Mouse (Mus musculus): Measurements from ENCODE around the gene Ptprn2. TPM values are rescaled to one million over a fixed set of nuclear protein-coding genes. Genes with fewer than 3 reads are reported as not detected.

The Ptprn2 gene
- polyA plus RNA-seq, 1 experiment from 2014 or later = 10.4 TPM

- no peak overlapping the region for H3K9ac ChIP-seq (replicated peaks)
- H3K4me3 ChIP-seq = no peak overlapping the region
- no peaks in the 10 kb centered on the region for H3K4me1 ChIP-seq
- ATAC-seq (replicated peaks) = no peak
- WGBS = 89% methylated on average over 2 of the region's 2 CpGs
- no peak overlapping the region for H3K4me2 ChIP-seq (replicated peaks)
- H3K36me3 ChIP-seq = no peaks in the 10 kb centered on the region
- H3K27me3 ChIP-seq = no peaks in the 10 kb centered on the region
- no peaks in the 10 kb centered on the region for H3K9me3 ChIP-seq
- H3K27ac ChIP-seq (replicated peaks) = no peak overlapping the region
Observed at GRCm38 (mm10) chr12:116689832-116690231, 204.3 kb downstream of the Ptprn2 start.

GRCm38 (mm10) chr12:116709535-116709934 lies 224.0 kb downstream of the Ptprn2 start:
- Histone ChIP-seq H3K4me3 (no peak overlapping the region), H3K9me3 (no peaks in the 10 kb centered on the region), H3K4me1 (no peaks in the 10 kb centered on the region), H3K4me2 (replicated peaks) (no peak overlapping the region), H3K36me3 (no peaks in the 10 kb centered on the region), H3K9ac (replicated peaks) (no peak overlapping the region), H3K27ac (replicated peaks) (0 out of 2 replicates have a peak overlapping the region, but pooled peaks have one; percentile 55), H3K27me3 (no peaks in the 10 kb centered on the region)
- WGBS = 72% methylated on average over 5 of the region's 5 CpGs
- ATAC-seq (replicated peaks) = no peak; the same call in 1 of the 2 replicates

GRCm38 (mm10) chr12:116710716-116711115 lies 225.2 kb downstream of the Ptprn2 start:
- H3K9me3 ChIP-seq = no peaks in the 10 kb centered on the region
- H3K4me1 ChIP-seq = no peaks in the 10 kb centered on the region
- no peak overlapping the region for H3K9ac ChIP-seq (replicated peaks)
- no peak overlapping the region for H3K4me3 ChIP-seq
- ATAC-seq (replicated peaks) = no peak; the same call in 1 of the 2 replicates
- no peak overlapping the region for H3K27ac ChIP-seq (replicated peaks)
- H3K4me2 ChIP-seq (replicated peaks) = no peak overlapping the region
- WGBS = 62% methylated on average over 3 of the region's 3 CpGs
- H3K36me3 ChIP-seq = no peaks in the 10 kb centered on the region
- no peaks in the 10 kb centered on the region for H3K27me3 ChIP-seq

- H3K4me2 ChIP-seq (replicated peaks) = no peak overlapping the region
- no peak overlapping the region for H3K4me3 ChIP-seq
- no peaks in the 10 kb centered on the region for H3K9me3 ChIP-seq
- H3K27me3 ChIP-seq = no peaks in the 10 kb centered on the region
- no peaks in the 10 kb centered on the region for H3K36me3 ChIP-seq
- 81% methylated on average over 6 of the region's 6 CpGs for WGBS
- no peaks in the 10 kb centered on the region for H3K4me1 ChIP-seq
- ATAC-seq (replicated peaks) = no peak
- no peak overlapping the region for H3K27ac ChIP-seq (replicated peaks)
- no peak overlapping the region for H3K9ac ChIP-seq (replicated peaks)
Observed at GRCm38 (mm10) chr12:116711133-116711532, 225.6 kb downstream of the Ptprn2 start.

DNA sequence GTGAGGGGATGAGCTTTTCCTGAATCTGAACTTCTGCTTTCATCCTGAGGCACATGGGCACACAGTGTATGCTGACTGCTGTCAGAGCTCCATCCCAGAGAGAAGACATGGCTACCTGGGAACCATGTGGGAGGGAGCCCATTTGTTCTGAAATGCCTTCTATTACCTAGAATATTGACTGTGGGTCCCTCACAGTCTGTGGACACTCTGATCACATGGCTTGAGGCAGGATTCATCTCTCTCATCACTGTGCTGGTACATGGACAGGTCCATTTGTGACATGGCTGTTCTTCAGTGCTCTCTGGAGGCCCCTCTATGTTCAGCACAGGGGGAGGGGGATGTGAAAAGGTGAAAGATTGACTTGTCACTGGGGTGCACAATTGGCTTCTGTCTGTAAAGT lies 227.6 kb downstream of the Ptprn2 start:
- no peak overlapping the region for H3K9ac ChIP-seq (replicated peaks)
- no peaks in the 10 kb centered on the region for H3K4me1 ChIP-seq
- no peak overlapping the region for H3K4me2 ChIP-seq (replicated peaks)
- H3K4me3 ChIP-seq = no peak overlapping the region
- H3K27me3 ChIP-seq = no peaks in the 10 kb centered on the region
- ATAC-seq (replicated peaks) = no peak
- no peaks in the 10 kb centered on the region for H3K9me3 ChIP-seq
- H3K36me3 ChIP-seq = no peaks in the 10 kb centered on the region
- no peak overlapping the region for H3K27ac ChIP-seq (replicated peaks)

DNA sequence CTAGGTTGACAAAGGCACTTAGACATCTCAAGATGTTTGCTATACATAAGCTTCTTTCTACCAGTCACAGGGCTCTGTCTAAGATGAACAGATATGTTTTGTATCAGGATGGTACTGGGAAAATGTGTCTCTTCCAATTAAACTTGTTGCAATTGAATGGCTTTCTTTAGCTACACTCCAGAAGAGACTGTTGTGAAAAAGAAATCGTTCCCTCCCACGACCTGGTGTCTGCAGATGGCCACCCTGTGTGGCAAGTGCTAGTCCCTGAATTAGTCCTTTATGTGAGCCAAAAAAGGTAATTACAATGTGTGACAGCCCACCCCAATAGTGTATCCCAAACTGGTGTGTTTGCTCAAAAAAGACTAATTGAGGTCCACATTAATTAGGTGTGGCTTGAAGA lies 235.5 kb downstream of the Ptprn2 start:
- no peak overlapping the region for H3K4me2 ChIP-seq (replicated peaks)
- WGBS = 32% methylated on average over 2 of the region's 2 CpGs
- no peaks in the 10 kb centered on the region for H3K9me3 ChIP-seq
- no peak overlapping the region for H3K4me3 ChIP-seq
- no peaks in the 10 kb centered on the region for H3K4me1 ChIP-seq
- H3K27ac ChIP-seq (replicated peaks) = no peak overlapping the region
- H3K27me3 ChIP-seq = no peaks in the 10 kb centered on the region
- no peak for ATAC-seq (replicated peaks)
- H3K9ac ChIP-seq (replicated peaks) = no peak overlapping the region
- H3K36me3 ChIP-seq = no peaks in the 10 kb centered on the region

DNA sequence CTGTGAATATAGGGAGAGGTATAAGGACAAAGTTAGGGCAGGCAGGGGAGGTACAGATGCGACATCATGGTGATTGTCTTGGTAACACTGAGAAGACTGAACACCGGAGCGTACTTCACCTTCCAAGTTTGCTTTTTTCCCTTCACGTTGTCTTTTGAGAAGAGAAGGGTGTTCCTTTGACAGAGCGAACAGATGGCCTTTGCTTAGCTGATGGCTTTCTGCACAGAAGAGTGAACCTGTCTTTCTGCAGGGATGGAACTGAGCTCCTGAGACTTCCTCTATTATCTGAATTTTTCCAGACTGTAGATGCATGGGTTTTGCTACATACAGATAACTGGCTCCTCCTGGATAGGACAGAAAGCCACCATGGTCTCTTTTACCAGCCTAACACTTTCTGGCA lies 254.6 kb downstream of the Ptprn2 start:
- no peaks in the 10 kb centered on the region for H3K9me3 ChIP-seq
- no peak for ATAC-seq (replicated peaks)

GRCm38 (mm10) chr12:116741300-116741699 lies 255.8 kb downstream of the Ptprn2 start:
- Histone ChIP-seq H3K9ac (replicated peaks) (no peak overlapping the region), H3K27ac (replicated peaks) (no peak overlapping the region), H3K36me3 (no peaks in the 10 kb centered on the region), H3K27me3 (no peaks in the 10 kb centered on the region), H3K4me1 (no peaks in the 10 kb centered on the region), H3K9me3 (no peaks in the 10 kb centered on the region), H3K4me2 (replicated peaks) (no peak overlapping the region), H3K4me3 (no peak overlapping the region)
- 0 out of 2 replicates have a peak, but pooled peaks have one; percentile 11 for ATAC-seq (replicated peaks)

More for the DNA sequence above, 254.6 kb downstream of the Ptprn2 start:
- H3K4me1 ChIP-seq = no peaks in the 10 kb centered on the region
- H3K27ac ChIP-seq (replicated peaks) = no peak overlapping the region
- H3K27me3 ChIP-seq = no peaks in the 10 kb centered on the region
- H3K9ac ChIP-seq (replicated peaks) = no peak overlapping the region
- no peak overlapping the region for H3K4me3 ChIP-seq
- 93% methylated on average over 5 of the region's 5 CpGs for WGBS
- H3K36me3 ChIP-seq = no peaks in the 10 kb centered on the region
- no peak overlapping the region for H3K4me2 ChIP-seq (replicated peaks)

- no peak overlapping the region for H3K4me2 ChIP-seq (replicated peaks)
- H3K27ac ChIP-seq (replicated peaks) = no peak overlapping the region
- no peaks in the 10 kb centered on the region for H3K4me1 ChIP-seq
- no peak for ATAC-seq (replicated peaks)
- H3K4me3 ChIP-seq = no peak overlapping the region
- no peaks in the 10 kb centered on the region for H3K27me3 ChIP-seq
- H3K9me3 ChIP-seq = no peaks in the 10 kb centered on the region
- H3K36me3 ChIP-seq = no peaks in the 10 kb centered on the region
- H3K9ac ChIP-seq (replicated peaks) = no peak overlapping the region
- WGBS = 88% methylated on average over 2 of the region's 2 CpGs
Observed at GRCm38 (mm10) chr12:116746401-116746800, 260.9 kb downstream of the Ptprn2 start.

- no peak for ATAC-seq (replicated peaks)
- no peaks in the 10 kb centered on the region for H3K4me1 ChIP-seq
- no peaks in the 10 kb centered on the region for H3K9me3 ChIP-seq
- no peaks in the 10 kb centered on the region for H3K27me3 ChIP-seq
- no peak overlapping the region for H3K9ac ChIP-seq (replicated peaks)
- H3K36me3 ChIP-seq = no peaks in the 10 kb centered on the region
- no peak overlapping the region for H3K27ac ChIP-seq (replicated peaks)
- H3K4me3 ChIP-seq = no peak overlapping the region
- WGBS = 75% methylated on average over 1 of the region's 1 CpGs
- H3K4me2 ChIP-seq (replicated peaks) = no peak overlapping the region
Observed at GRCm38 (mm10) chr12:116752784-116753183, 267.3 kb downstream of the Ptprn2 start.

DNA sequence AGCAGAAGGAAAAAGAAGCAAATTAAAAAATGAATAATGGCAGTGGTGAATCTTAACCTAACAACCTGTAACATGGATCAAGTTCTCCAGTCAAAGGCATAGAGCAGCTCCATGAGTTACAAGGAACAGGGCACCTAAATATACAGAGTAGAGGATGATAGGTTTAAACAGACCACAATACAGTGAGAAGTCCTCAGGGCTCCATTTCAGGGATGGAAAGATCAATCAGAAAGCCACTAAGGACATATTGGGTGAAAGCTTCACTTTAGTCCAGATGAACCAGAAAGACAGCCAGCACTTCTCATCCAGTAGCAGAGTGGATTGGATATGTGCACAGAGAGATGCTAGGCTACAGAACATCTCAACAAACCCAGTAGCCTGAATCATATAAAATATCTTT lies 278.4 kb downstream of the Ptprn2 start:
- H3K9me3 ChIP-seq = no peaks in the 10 kb centered on the region
- ATAC-seq (replicated peaks) = no peak

GRCm38 (mm10) chr12:116770911-116771310 lies 285.4 kb downstream of the Ptprn2 start:
- no peak overlapping the region for H3K4me3 ChIP-seq
- no peaks in the 10 kb centered on the region for H3K36me3 ChIP-seq
- peak overlapping the region; percentile 35 for H3K27ac ChIP-seq (replicated peaks)
- H3K4me2 ChIP-seq (replicated peaks) = no peak overlapping the region
- H3K27me3 ChIP-seq = no peaks in the 10 kb centered on the region
- 0 out of 2 replicates have a peak, but pooled peaks have one; percentile 25 for ATAC-seq (replicated peaks)
- H3K9me3 ChIP-seq = no peaks in the 10 kb centered on the region
- no peak overlapping the region for H3K9ac ChIP-seq (replicated peaks)
- WGBS = 33% methylated on average over 6 of the region's 6 CpGs
- peaks cover 18% of the 10 kb centered on the region; the same call in 1 of the 2 replicates for H3K4me1 ChIP-seq

More for the DNA sequence above, 278.4 kb downstream of the Ptprn2 start:
- H3K27ac ChIP-seq (replicated peaks) = no peak overlapping the region
- no peak overlapping the region for H3K4me2 ChIP-seq (replicated peaks)
- H3K9ac ChIP-seq (replicated peaks) = no peak overlapping the region
- H3K4me1 ChIP-seq = no peaks in the 10 kb centered on the region
- no peaks in the 10 kb centered on the region for H3K36me3 ChIP-seq
- H3K4me3 ChIP-seq = no peak overlapping the region
- no peaks in the 10 kb centered on the region for H3K27me3 ChIP-seq

- Histone ChIP-seq H3K9ac (replicated peaks) (no peak overlapping the region), H3K36me3 (no peaks in the 10 kb centered on the region), H3K9me3 (no peaks in the 10 kb centered on the region), H3K27me3 (no peaks in the 10 kb centered on the region), H3K27ac (replicated peaks) (peak overlapping the region; percentile 35), H3K4me1 (peaks cover 18% of the 10 kb centered on the region; the same call in 1 of the 2 replicates), H3K4me2 (replicated peaks) (no peak overlapping the region), H3K4me3 (no peak overlapping the region)
- WGBS = 83% methylated on average over 4 of the region's 4 CpGs
- peak; percentile 70 for ATAC-seq (replicated peaks)
Observed at GRCm38 (mm10) chr12:116771493-116771892, 286.0 kb downstream of the Ptprn2 start.
